Mouse (Mus musculus) thymus, adult 2 months (tissue): ENCODE measurements around the gene Safb. TPM values are rescaled to one million over a fixed set of nuclear protein-coding genes. Genes with fewer than 3 reads are reported as not detected.

Experiments used
- DNase-seq: peaks from one replicate; pipeline ENCODE4 v3.0.0; 2021
- H3K27ac ChIP-seq: fragments of 200-500 bp; 2 replicates; pipeline ENCODE4 v1.5.1; 2012; ENCODE audit warnings: low read length, control low read depth; ENCODE audit not compliant: control insufficient read depth, insufficient read depth
- H3K27me3 ChIP-seq: fragments of 200-500 bp; 2 replicates; pipeline ENCODE4 v1.6.1; 2012; ENCODE audit warnings: mild to moderate bottlenecking, low read length, moderate library complexity, mixed read lengths; ENCODE audit not compliant: control insufficient read depth, insufficient read depth
- H3K36me3 ChIP-seq: fragments of 200-500 bp; 2 replicates; pipeline ENCODE4 v1.6.1; 2012; ENCODE audit warnings: mild to moderate bottlenecking, low read length, moderate library complexity; ENCODE audit not compliant: control insufficient read depth, insufficient read depth
- H3K4me1 ChIP-seq: fragments of 200-500 bp; replicated peaks from 2 replicates; pipeline ENCODE4 v1.6.1; 2012; ENCODE audit warnings: low read length; ENCODE audit not compliant: control insufficient read depth, insufficient read depth
- H3K4me3 ChIP-seq: fragments of 200-500 bp; 2 replicates; pipeline ENCODE4 v1.5.1; 2012; ENCODE audit warnings: mild to moderate bottlenecking, low read length, control low read depth, moderate library complexity; ENCODE audit not compliant: control insufficient read depth, insufficient read depth
- CTCF ChIP-seq: fragments of 200-500 bp; IDR thresholded peaks from 2 replicates; pipeline ENCODE4 v1.5.1; 2012; ENCODE audit warnings: mild to moderate bottlenecking, control low read depth, low read length, moderate library complexity, borderline replicate concordance; ENCODE audit not compliant: control insufficient read depth, poor library complexity, insufficient read depth; ENCODE audit errors: extremely low read depth
- POLR2A ChIP-seq: fragments of 200-500 bp; IDR thresholded peaks from 2 replicates; pipeline ENCODE4 v1.6.1; 2012; ENCODE audit warnings: mild to moderate bottlenecking, low read length, control low read depth, moderate library complexity; ENCODE audit not compliant: control insufficient read depth, poor library complexity, insufficient read depth; ENCODE audit errors: extremely low read depth
- WGBS: fragments of 180-500 bp; shearing (Covaris S2); methylation state at CpG from one replicate; pipeline ENCODE4 v1.1.7; 2018; 5-methylcytosine and 5-hydroxymethylcytosine counted together
- polyA plus RNA-seq: library from polyadenylated mRNA; depleted of rRNA; stranded (reverse); fragments of >200 nt; gene quantifications from 2 replicates; pipeline ENCODE4 v1.2.3, GENCODE M21; 2012

Gene Safb
- polyA plus RNA-seq, 1 experiment = 222 TPM

DNA sequence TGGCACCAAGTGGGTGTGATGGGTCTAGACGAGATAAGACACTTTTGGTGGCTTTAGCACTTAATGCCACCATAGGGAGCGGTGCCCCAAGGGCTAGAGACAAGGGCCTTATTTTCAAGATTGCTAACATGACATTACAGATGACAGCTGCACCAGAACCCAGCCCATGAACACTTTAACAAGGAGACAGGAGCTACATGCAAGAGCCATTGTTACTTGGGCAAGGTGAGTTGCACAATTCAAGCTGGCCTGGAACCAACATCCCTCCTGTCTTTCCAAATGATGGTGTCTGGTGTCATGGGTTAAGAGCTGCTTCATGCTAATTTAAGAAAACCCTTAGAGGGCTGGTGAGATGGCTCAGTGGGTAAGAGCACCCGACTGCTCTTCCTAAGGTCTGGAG lies 25.2 kb upstream of the Safb start:
- no peaks in the 10 kb centered on the region for H3K27me3 ChIP-seq
- peaks cover 35% of the 10 kb centered on the region for H3K36me3 ChIP-seq
- no peak overlapping the region for H3K4me3 ChIP-seq
- no peak for TF ChIP-seq POLR2A
- TF ChIP-seq CTCF = no peak
- H3K4me1 ChIP-seq = no peaks in the 10 kb centered on the region
- DNase-seq = no peak
- no peak overlapping the region for H3K27ac ChIP-seq
- 87% methylated on average over 3 of the region's 3 CpGs for WGBS

GRCm38 (mm10) chr17:56560131-56560530 lies 24.5 kb upstream of the Safb start:
- no peak for DNase-seq
- TF ChIP-seq POLR2A = no peak
- TF ChIP-seq CTCF = no peak
- Histone ChIP-seq H3K4me3 (no peak overlapping the region), H3K27ac (no peak overlapping the region), H3K27me3 (no peaks in the 10 kb centered on the region), H3K36me3 (peaks cover 42% of the 10 kb centered on the region), H3K4me1 (no peaks in the 10 kb centered on the region)
- WGBS = 33% methylated on average over 1 of the region's 1 CpGs

DNA sequence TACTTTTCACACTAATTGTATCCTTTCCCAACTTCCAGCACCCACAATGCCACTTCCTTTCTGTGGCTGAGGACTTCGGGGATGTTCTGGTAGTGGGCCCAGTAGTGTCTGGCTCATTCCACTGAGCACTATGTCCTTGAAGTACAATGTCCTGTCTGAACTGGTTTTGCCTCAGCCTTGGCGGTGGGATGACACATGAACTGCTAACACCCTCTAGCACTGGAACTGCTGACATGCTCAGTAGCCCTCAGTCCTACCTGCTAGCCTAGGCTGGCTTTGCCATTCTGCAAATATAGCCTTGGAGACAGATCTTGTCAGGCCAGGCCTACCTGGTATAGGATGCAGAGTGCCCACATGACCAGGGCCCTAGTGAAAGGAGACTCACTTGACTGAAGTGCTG lies 22.8 kb upstream of the Safb start:
- Histone ChIP-seq H3K27me3 (no peaks in the 10 kb centered on the region), H3K4me3 (no peak overlapping the region), H3K4me1 (no peaks in the 10 kb centered on the region), H3K27ac (no peak overlapping the region), H3K36me3 (peaks cover 59% of the 10 kb centered on the region)
- TF ChIP-seq POLR2A = no peak
- TF ChIP-seq CTCF = no peak
- WGBS = 92% methylated on average over 2 of the region's 2 CpGs
- DNase-seq = no peak

GRCm38 (mm10) chr17:56566293-56566692 lies 18.3 kb upstream of the Safb start:
- WGBS = 96% methylated on average over 29 of the region's 29 CpGs
- DNase-seq = no peak
- TF ChIP-seq POLR2A = no peak
- no peak for TF ChIP-seq CTCF
- Histone ChIP-seq H3K4me1 (no peaks in the 10 kb centered on the region), H3K27me3 (no peaks in the 10 kb centered on the region), H3K36me3 (peaks cover 90% of the 10 kb centered on the region), H3K4me3 (no peak overlapping the region), H3K27ac (no peak overlapping the region)

DNA sequence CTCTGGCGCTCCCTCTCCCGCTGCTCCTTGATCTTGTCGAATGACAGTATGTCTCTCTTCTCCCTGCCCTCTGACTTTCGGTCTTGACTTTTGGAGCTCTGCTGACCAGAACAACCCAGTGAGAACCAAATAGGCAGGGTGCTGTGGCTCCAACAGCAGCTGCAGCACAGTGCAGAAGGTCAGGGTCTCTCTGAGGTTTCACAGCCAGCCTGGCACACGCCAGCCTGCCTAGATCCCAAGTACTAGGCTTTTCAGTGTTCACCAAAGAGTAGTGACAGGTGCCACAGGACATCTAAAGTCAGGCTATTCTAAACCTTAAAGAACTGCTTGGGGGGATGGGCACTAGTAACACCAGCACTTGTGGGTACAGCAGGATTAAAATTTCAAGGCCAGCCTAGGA lies 17.7 kb upstream of the Safb start:
- no peak for TF ChIP-seq POLR2A
- TF ChIP-seq CTCF = no peak
- Histone ChIP-seq H3K27me3 (no peaks in the 10 kb centered on the region), H3K4me1 (no peaks in the 10 kb centered on the region), H3K4me3 (no peak overlapping the region), H3K36me3 (peaks cover 90% of the 10 kb centered on the region), H3K27ac (no peak overlapping the region)
- no peak for DNase-seq
- 94% methylated on average over 5 of the region's 5 CpGs for WGBS

DNA sequence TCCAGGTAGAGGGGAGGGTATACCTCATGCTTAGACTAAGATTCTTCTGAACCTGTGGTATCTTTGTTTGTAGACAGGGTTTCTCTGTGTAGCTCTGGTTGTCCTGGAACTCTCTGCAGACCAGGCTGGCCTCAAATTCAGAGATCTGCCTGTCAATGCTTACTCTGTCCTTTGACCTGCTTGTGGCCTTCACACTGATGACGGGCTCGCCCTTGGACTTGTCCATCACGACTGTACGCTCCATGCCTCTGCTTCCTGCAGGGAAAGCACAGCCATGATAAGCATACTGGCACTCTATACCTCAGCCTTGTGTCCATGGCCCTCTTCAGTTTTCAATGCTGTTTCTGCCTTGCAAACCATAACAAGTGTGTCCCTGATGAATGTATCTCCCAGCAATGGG lies 17.3 kb upstream of the Safb start:
- H3K27ac ChIP-seq = no peak overlapping the region
- TF ChIP-seq POLR2A (no peak), CTCF (no peak)
- DNase-seq = no peak
- 95% methylated on average over 4 of the region's 4 CpGs for WGBS
- no peaks in the 10 kb centered on the region for H3K27me3 ChIP-seq
- H3K4me1 ChIP-seq = no peaks in the 10 kb centered on the region
- H3K4me3 ChIP-seq = no peak overlapping the region
- peaks cover 88% of the 10 kb centered on the region for H3K36me3 ChIP-seq

DNA sequence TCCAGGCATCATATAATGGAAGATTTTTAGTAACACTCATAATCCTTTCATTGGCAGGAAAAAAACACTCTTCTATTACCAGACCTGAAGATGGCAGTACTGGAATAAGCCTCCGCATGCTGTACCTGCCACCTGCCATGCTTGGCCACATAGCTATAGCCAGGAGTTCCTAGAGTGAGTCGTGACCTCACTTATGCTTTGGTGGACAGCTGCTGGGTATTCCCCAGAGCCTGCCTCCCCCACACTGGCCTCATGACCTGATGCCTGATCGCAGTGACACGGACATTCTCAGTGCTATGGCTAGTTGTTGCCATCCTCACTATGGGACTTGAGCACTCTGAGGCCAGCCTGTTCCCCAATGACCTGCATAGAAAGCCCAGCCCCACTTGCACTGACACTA lies 14.3 kb upstream of the Safb start:
- Histone ChIP-seq H3K27me3 (no peaks in the 10 kb centered on the region), H3K36me3 (peaks cover 86% of the 10 kb centered on the region), H3K4me1 (no peaks in the 10 kb centered on the region), H3K4me3 (no peak overlapping the region), H3K27ac (no peak overlapping the region)
- no peak for TF ChIP-seq CTCF
- TF ChIP-seq POLR2A = no peak
- 98% methylated on average over 4 of the region's 4 CpGs for WGBS
- DNase-seq = no peak
